Mouse (Mus musculus) embryonic fibroblast, embryonic 13.5 days (primary cell): ENCODE data around the gene Mast3.

Source experiments
- CTCF ChIP-seq: IDR thresholded peaks from 2 replicates; pipeline ENCODE4 v1.5.1; 2011; ENCODE audit warnings: mild to moderate bottlenecking, control low read depth, low read length, moderate library complexity, borderline replicate concordance; ENCODE audit not compliant: insufficient read depth
- POLR2A ChIP-seq: IDR thresholded peaks from 2 replicates; pipeline ENCODE4 v1.6.1; 2011; ENCODE audit warnings: low read depth, mild to moderate bottlenecking, control low read depth, low read length, moderate library complexity

DNA sequence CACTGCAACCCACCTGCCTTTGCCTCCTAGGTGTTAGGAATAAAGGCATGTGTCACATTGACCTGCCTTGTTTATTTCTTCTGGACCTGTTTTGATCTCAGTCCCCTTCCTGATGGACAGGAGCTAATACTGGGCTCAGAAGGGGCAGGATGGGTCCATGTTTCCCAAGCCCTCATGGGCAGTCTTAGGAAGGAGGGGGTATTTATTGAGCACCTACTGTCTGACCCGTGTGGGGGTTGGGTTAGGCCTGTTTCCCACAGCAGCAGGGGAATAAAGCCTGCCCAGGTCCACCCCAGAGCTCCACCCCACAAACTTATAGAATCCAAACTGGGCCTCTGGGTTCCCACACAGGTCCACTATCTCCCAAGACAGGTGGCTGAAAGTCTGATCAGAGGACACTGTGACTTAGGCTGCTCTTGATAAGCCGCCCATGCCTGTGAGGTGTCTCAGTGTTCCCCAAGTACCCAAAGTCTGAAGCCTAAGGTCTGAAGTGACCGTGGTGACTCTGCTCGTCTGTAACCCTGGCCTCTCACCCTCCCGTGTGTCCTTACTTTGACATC lies 38.4 kb upstream of the Mast3 start:
- TF ChIP-seq POLR2A (no peak), CTCF (no peak)
